Mouse (Mus musculus) adipocyte (in vitro differentiated cells): ENCODE results near the gene Casz1.

Source experiments
- DNase-seq: peaks from one replicate; pipeline ENCODE4 v3.0.0-alpha.2; 2016; ENCODE audit warnings: low spot score

The Casz1 gene

GRCm38 (mm10) chr4:148971613-148972242, 167.5 kb downstream of the Casz1 start:
- peak; percentile 17 for DNase-seq

- no peak for DNase-seq
Measured at GRCm38 (mm10) chr4:148972707-148973106, 168.5 kb downstream of the Casz1 start.

GRCm38 (mm10) chr4:148973387-148973786, 169.2 kb downstream of the Casz1 start:
- DNase-seq: no peak

GRCm38 (mm10) chr4:148974833-148975232, 170.6 kb downstream of the Casz1 start:
- DNase-seq: no peak

GRCm38 (mm10) chr4:148978221-148978855, 174.1 kb downstream of the Casz1 start:
- no peak for DNase-seq

GRCm38 (mm10) chr4:148978926-148979325, 174.7 kb downstream of the Casz1 start:
- no peak for DNase-seq

- DNase-seq: no peak
Measured at GRCm38 (mm10) chr4:148979837-148980236, 175.6 kb downstream of the Casz1 start.

GRCm38 (mm10) chr4:148982274-148982673, 178.0 kb downstream of the Casz1 start:
- DNase-seq: no peak

GRCm38 (mm10) chr4:148984701-148985540, 180.7 kb downstream of the Casz1 start:
- DNase-seq: no peak

GRCm38 (mm10) chr4:148985541-148986476, 181.6 kb downstream of the Casz1 start:
- DNase-seq: no peak

- no peak for DNase-seq
Measured at GRCm38 (mm10) chr4:148990038-148990437, 185.8 kb downstream of the Casz1 start.

GRCm38 (mm10) chr4:148993948-148994347, 189.7 kb downstream of the Casz1 start:
- DNase-seq: peak; percentile 18

- DNase-seq: no peak
Measured at GRCm38 (mm10) chr4:149000746-149001145, 196.5 kb downstream of the Casz1 start.

GRCm38 (mm10) chr4:149001515-149001914, 197.3 kb downstream of the Casz1 start:
- no peak for DNase-seq

- DNase-seq: no peak
Measured at GRCm38 (mm10) chr4:149002441-149003093, 198.3 kb downstream of the Casz1 start.
